Mouse (Mus musculus): ENCODE measurements around the gene Spp1.
"Not testable (repeated sequence)": the region's sequence is repeated elsewhere in the genome, so short reads cannot be mapped to it uniquely, and the experiment has no call there.

Spp1 gene

DNA sequence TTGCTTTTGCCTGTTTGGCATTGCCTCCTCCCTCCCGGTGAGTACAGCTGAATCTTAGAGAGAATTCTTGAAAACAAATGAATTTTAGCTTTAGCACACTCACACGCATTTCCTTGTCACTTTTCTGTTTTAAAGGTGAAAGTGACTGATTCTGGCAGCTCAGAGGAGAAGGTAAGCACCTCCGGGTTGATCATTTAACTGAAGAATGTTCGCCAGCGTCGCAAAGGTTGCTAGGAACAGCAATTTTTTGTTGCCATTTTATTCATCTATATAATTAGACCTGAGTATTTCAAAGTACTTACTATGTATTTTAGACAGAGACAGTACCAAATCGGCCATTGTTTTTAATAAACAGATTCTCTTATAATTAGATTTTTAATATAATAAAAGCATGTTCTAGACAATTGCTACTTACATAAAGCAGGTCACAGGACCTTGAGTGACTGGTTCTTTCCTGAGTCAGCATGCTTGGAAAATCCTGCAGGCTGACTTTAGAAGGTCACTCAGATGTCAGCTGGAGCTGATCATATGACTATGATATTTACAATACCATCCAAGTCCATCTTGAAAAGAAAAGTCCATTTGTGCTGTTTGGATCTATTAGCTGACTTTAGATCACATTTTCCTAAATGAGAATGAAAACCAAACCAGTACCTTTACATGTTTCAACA is 1.6 kb downstream of the Spp1 start:
- no peak for DNase-seq (ENCODE audit: low spot score)

DNA sequence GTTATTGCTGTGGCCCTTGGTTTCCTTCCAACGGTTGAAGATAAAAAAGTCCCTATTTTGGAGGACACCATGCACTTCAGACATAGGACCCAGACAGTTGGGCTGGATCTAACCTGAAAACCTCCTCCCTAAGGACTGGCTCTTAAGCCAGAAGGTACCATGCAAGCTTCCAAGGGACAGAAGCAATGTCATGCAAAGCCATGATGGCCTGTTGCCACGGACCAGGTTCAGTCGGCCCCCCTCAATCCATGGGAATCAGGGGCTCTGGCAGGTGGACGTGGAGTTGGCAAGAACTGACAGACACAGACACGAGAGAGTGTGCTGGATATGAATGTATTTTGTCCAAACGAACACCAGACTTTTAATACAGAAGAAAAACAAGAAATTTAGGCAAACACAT is 7.5 kb downstream of the Spp1 start:
- no peak for DNase-seq (ENCODE audit: low spot score)

DNA sequence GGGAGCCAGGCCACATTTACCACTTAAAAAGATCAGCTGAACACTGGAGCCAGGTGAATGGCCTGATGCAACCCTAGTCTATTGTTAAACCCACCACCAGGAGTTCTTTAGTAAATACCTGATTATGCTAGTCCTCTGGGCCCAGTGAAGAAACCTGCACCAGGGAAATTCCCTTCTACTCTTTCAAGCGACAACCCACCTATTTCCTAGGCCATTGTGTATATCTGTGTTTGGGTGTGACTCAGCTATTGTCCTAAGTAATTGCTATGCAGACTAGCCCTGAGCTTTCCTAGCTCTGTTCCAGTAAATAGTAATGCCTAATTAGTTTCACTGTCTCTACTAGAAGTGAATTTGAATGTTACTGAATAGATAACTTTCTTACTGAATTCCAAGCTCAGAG is 7.9 kb downstream of the Spp1 start:
- DNase-seq (ENCODE audit: low spot score) = no peak

DNA sequence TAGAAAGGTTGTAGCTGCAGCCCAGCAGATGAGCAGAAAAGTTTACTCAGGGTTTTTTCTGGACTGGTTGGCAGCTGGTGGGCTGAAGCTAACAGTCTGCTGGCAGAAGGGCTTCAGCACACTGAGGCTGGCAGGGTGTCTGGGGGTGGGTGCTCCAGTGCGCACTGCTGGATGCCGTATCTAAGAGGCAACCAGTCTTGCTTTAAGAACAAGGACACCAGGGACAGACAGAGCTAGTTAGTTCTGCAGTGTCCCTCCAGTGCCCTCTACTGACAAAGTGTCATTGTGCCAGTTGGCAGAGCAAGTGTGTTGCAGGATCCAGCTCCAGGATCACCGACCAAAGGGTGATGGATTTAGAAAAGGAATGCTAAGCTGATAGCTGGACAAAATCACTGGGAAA is 11.2 kb downstream of the Spp1 start:
- no peak for DNase-seq (ENCODE audit: low spot score)

DNA sequence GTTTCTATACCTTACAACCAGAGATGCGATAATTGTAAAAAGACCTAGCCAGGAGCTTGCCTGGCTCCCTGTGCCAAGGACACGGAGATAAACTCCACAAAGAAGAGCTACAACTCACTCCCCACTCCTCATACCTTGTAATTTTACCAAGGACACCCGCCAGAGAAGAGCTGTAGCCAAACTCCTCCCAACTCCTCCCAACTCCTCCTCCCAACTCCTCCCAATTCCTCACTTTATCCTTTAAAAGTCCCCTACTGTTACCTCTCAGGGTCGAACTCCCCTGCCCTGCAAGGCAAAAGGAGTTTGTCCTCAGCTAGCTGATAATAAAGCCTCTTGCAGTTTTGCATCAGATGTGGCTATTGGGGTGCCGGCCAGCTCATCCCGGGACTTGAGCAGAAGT is 13.4 kb downstream of the Spp1 start:
- DNase-seq (ENCODE audit: low spot score) = not testable (repeated sequence)

DNA sequence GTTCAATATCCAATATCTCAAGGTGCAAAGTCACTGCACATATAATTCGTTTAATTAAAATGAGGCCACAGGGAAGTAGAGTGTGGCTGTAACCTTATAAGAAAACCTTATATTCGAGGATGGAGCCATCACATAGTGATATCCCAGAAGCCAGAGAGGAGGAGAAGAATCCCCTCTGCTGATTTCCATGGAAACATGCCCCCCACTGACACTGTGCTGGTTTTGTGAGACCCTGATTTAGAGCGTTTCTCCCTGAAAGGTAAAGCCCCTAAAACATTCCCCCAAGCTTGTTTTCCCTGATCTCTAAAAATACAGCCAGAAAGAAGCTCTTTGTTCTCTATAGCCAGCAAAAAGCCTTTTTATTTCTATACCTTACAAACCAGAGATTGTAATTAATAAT is 14.6 kb downstream of the Spp1 start:
- no peak for DNase-seq (ENCODE audit: low spot score)

DNA sequence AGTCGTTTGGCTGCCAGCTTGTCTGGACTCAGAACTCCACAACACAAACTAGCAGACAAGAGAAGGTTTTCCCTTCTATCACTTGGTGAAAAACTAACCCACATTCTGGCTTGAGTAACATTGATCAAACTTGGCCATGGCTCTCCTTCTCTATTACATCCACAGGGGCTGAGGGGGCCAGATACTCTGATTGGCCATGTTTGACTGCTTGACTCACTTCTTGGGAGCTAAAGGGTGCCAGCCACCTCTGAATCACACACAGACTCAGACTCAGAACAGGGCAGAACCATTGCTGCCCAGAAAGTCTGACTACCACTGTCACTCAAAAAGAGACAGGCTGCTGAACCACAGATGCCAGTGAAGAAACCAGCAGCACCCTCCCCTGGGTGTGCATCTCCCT is 18.2 kb downstream of the Spp1 start:
- DNase-seq (ENCODE audit: low spot score) = no peak

DNA sequence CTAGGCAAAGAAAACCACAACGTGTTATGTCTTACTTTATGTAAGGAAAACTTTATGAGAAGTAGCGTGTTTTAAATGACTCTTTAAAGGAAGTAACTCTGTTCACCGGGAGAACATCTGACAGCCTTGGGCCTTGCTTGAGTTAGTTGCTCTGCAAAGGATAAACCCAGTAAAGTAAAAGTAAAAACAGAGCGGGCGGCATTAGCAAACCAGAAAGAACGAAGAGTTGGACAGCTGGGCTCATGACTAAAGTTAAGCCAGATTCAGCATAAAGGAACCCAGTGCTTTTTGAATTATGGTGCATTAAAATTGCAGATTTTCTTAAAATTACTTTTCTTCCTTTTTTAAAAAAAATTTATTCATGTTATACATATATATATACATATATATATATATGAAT is 19.6 kb downstream of the Spp1 start:
- no peak for DNase-seq (ENCODE audit: low spot score)

DNA sequence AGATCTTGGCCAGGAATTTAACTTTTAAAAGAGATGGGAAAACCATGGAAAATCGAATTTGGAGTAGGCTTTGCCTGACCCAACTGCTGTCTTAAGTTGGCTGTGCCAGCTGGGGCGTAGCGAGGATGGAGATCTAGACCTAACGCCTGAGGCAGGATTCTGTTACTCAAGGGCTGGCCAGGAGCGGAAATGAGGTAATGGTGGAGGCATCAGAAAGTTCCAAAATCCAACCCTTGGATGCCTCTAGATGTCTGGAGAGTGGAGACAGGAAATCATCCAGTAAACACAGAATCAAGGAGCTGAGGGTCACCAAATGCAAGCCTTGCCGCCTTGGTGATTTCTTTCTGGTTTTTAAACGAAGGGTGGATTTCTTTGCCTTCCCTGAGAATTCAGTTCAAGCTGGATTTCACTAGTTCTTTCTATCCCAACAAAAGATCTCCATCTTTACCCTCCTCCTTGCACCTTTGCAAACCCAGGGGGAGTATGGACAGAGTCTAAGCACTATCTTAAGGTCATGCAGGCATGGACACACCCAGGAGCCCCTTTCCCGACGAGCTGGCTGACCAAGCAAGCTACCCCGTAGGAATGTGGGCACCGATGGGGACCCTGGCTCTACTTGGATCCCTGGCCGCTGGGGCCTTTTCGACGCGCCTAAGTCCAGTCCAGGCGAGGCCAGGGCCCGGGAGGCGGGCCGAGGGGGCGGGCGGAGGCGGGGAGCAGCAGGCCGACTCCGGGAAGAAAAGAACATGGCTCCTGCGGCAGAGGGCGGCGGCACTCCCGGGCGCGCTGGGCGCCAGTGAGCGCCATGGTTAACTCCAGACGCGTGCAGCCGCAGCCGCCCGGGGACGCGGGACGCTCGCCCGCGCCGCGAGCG is 24.2 kb downstream of the Spp1 start, which contains the start of gene Pkd2:
TSS of gene Pkd2 (plus strand) at position 619 of the 874 bp plus-strand sequence.
- no peak for DNase-seq (ENCODE audit: low spot score)

DNA sequence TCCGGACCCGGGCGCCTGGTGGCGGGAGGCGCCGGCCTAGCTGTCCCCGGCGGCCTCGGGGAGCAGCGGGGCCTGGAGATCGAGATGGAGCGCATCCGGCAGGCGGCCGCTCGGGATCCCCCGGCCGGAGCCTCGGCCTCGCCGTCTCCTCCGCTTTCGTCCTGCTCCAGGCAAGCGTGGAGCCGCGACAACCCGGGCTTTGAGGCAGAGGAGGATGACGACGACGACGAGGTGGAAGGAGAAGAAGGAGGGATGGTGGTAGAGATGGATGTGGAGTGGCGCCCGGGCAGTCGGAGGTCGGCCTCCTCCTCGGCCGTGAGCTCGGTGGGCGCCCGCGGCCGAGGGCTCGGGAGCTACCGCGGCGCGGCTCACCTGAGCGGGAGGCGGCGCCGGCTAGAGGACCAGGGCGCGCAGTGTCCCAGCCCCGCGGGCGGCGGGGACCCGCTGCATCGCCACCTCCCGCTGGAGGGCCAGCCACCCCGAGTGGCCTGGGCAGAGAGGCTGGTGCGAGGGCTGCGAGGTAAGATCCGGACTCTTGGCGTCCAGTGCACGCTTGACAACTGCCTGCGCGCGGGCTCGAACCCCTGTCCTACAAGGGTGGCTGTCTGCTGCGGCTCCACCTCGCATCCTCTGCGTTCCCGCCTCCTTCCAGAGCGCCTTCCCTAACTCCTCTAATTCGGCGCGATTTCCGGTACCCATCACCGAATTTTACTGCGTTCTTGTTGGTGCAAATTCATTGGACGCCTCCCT is 25.0 kb downstream of the Spp1 start:
- no peak for DNase-seq (ENCODE audit: low spot score)

DNA sequence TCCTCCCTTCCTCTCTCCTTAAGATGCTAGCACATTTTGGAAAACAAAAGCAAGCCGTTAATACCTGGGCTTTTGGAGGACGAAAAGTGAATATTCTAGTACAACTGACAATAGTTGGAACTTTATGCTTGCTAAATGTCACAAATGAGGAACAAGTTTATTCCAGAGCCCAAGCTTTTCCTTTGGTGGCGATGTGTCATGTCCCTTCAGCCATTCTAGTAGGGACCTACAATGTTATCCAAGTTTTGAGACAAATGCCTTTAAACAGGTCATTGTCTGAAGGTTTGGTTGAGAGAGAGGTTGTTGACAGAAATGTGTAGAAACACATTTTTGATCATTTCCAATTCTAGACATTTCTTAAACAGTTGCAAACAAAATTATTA is 25.5 kb downstream of the Spp1 start:
- no peak for DNase-seq (ENCODE audit: low spot score)

DNA sequence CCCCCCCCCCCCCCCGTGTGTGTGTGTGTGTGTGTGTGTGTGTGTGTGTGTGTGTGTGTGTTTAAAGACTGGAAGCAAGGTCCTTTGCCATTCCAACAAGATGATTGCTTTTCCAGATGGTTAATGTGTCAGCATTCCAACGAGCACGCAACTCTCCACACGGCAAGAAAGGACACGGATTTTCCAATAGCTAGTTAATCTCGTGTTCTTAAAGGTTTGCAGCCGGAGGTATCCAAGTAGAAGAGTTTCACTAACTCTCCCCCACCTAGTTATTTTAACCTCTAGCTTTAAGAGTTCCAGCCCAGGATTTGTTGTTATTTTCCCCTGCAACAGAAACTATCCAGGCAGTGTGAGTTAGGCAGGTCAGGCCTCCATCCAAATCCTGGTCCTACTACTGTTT is 25.9 kb downstream of the Spp1 start:
- DNase-seq (ENCODE audit: low spot score) = no peak

DNA sequence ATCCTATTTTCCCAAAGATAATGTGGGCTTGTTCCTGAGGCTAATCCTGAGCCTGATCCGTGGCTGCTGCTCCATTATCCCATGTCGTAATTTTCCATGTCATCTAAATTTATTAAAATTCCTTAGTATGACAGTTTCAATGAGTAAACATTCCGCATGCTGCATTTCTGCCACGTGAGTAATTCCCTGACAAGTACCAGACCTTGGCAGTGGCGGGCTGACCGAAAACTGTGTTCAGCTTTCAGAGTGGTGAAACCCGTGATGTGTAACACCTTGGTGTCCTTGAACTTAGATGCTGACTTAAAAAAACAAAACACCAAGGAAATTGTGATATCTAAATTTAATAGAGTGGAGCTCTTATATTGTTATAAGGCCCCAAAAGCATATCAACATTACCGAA is 30.4 kb downstream of the Spp1 start:
- no peak for DNase-seq (ENCODE audit: low spot score)

DNA sequence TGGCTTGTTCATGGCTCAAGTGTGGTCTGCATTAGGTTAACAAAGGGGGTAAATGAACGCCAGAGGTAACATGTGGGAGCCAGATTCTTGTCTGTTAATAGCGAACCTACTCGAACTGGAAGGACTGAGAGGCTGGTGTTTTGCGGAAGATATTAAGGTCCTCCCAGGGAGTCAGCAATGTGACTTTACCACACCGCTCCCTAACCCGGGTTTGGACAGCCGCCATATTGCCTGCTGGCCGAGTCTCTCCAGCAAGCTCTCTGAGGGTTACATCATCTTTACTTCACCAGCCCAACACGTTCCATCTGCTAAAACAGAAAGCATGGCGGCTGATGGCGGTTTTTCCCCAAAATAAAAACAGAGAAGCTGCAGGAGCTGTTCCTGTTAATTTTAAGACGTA is 30.8 kb downstream of the Spp1 start:
- DNase-seq (ENCODE audit: low spot score) = no peak

DNA sequence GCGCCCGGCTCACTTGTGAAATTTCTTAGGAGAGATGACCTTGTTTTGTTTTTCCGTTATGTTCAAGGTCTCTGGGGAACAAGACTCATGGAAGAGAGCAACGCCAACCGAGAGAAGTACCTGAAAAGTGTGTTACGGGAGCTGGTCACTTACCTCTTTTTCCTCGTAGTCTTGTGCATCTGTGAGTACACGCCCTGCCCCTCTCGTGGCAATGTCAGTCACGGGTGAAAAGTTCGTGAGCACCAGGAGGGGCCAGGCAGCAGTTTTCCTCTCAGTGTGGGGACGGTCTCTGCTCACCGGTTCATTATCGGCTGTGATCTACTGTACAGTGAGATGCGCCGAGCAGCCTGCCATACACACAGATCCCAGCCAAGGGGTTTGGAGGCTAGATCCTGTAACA is 31.9 kb downstream of the Spp1 start:
- no peak for DNase-seq (ENCODE audit: low spot score)

DNA sequence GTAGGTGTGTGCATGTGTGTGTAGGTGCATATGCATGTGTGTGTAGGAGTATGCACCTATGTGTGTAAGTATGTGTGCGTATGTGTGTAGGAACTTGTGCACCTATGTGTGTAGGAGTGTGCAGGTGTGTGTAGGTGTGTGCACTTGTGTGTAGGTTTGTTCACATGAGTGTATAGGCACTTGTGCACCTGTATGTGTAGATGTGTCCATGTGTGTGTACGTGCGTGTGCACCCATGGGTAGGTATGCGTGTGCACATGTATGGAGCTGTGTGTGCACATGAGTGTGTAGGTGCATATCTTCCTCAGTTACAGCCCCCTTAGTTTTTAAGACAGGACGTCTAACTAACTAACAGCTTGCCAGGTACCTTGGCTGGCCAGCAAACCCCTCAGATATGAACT is 33.7 kb downstream of the Spp1 start:
- no peak for DNase-seq (ENCODE audit: low spot score)

DNA sequence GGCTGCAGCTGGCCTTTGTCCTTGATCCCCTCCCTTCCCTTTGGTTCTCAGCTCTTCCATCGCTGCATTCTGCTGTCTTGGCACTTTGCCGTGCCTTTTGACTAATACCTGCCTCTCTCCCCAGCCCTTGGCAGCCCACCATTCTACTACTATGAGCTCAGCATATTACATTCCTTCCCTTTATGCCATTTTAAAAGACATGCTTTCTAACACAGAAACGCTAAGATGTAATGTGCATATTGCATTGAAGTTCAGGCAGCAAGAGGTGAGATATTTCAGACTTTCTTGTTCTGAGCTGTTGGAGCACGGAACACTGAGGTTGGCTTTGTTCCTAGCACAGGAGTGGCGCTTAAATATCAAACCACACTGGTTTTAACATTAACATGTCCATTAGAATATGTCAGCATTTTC is 36.1 kb downstream of the Spp1 start:
- no peak for DNase-seq (ENCODE audit: low spot score)

DNA sequence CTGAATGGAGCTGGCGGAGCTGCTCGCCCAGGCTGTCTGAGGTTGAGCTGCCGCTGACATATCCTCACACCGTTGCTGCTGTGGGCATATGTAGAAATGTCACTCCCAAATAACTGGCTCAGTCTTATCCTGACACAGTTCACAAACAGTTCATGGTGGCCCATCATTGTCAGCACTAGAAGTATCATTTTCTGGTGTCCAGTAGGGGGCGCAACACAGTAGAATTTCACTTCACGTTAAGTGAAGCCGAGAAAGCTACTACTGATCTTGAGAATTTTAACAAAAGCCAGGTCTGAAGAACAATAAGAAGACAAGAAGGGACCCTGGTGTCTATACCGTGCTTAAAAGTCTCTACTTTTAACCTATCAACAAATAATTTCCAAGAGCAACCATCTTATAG is 37.5 kb downstream of the Spp1 start:
- no peak for DNase-seq (ENCODE audit: low spot score)

DNA sequence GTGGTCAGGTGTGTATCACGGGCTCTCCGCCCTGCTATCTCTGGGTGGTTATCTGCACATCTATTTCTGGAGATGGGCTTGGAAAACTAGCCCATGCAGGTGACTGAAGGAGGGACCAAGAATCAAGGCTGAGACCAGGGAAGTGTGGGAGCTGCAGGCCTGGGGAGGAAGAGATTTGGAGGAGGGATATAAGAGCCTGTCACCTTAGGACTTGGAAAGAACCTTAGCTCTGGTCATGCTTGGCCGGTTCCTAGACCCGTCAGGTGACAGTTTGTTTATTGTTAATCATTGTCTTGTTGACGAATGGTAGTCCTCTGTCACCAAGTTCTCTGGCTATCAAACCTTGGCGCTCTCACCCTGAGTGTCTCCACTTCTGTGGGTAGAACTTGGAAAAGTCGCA is 45.4 kb downstream of the Spp1 start:
- DNase-seq (ENCODE audit: low spot score) = no peak

DNA sequence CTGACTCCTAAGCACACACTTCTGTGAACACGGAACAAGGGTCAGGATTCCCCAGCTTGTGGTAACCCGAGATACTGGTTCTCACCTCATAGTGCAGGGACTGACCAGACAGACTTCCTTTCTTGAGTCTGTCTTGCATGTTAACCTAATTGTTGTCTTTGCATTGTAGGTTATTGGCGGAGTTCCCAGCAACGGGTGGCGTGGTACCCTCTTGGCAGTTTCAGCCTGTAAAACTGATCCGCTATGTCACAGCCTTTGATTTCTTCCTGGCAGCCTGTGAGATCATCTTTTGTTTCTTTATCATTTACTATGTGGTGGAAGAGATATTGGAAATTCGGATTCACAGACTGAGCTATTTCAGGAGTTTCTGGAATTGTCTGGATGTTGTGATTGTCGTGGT is 47.9 kb downstream of the Spp1 start:
- no peak for DNase-seq (ENCODE audit: low spot score)

Data from layer of hippocampus, adult 9-10 months (tissue).